Mouse (Mus musculus) WW6 (cell line): ENCODE results near the gene Eif4h.
"Not testable (repeated sequence)": the region's sequence is repeated elsewhere in the genome, so short reads cannot be mapped to it uniquely, and the experiment has no call there.

ENCODE experiments used
- DNase-seq: peaks from one replicate; pipeline ENCODE4 v3.0.0-alpha.2; 2013; ENCODE audit warnings: low read depth, low spot score

Eif4h gene

DNA sequence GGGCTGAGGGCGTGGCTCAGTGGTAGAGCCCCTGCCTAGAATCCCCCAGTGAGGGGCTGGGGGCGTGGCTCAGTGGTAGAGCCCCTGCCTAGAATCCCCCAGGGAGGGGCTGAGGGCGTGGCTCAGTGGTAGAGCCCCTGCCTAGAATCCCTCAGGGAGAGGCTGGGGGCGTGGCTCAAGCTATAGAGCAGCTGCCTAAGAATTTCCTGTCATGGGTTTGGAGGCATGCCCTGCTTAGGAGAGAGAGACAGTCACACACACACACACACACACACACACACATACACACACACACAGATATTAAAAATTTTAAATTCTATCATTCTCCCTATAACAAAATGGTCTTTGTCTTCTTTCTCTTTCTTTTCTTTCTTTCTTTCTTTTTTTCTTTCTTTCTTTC, 9.7 kb upstream of the Eif4h start:
- not testable (repeated sequence) for DNase-seq

- DNase-seq: no peak
These were observed 8.1 kb upstream of the Eif4h start for GRCm38 (mm10) chr5:134647394-134647793.

GRCm38 (mm10) chr5:134646461-134646860, 7.2 kb upstream of the Eif4h start:
- DNase-seq: no peak

GRCm38 (mm10) chr5:134644643-134645118, 5.4 kb upstream of the Eif4h start:
- no peak for DNase-seq

- no peak for DNase-seq
These were observed 4.8 kb upstream of the Eif4h start for GRCm38 (mm10) chr5:134644121-134644520.

DNA sequence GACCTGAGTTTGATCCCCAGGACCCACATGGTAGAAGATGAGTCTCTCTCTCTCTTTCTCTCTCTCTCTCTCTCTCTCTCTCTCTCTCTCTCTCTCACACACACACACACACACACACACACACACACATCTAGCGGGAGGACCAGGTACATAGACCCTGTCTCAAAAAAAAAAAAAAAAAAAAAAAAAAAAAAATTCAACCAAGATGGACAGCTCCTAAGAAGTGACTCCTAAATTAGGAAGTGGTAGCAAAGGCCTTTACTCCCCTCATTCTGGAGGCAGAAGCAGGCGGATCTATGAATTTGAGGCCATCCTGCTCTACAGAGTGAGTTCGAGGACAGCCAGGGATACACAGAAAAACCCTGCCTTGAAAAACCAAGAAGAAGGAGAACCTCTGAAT, 1.1 kb upstream of the Eif4h start:
- DNase-seq: no peak

DNA sequence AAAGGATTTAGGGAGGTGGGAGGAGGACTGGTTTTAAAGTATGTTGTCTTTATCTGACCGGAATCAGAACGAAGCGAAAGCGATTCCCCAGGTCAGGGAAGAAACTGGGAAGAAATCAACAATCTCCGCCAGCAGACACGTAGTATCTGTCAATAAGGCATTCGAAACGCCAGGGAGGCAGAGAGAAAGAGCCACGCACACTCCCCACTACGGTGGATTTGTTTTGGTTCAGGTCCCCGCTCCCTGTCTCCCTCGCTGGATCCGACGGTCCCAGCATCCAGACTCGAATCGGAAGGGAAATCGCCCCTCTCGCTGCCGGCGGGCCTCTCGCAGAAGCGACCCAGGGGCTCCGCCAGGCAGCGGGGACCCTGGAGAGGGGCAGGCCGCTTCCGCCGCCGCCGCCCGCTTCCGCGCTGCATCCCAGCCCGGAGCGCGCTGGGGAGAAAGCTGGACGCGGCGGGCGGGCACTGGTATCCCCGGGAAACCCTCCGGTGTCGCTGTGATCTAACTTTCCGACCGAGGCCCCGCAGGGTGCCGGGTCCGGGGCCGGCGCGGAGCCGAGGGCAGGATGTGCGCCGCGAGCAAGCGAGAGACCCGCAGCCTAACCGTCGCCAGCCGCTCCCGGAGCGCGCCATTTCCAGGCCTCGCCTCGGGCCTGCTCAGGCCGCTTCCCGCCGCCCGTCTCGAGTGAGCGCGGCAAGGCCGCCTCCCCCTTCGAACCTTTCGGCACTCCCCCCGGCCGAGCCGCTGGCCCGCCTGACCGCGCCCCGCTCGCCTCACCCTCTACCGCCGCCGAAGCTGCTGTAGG, 625 bp downstream of the Eif4h start:
- DNase-seq: no peak

DNA sequence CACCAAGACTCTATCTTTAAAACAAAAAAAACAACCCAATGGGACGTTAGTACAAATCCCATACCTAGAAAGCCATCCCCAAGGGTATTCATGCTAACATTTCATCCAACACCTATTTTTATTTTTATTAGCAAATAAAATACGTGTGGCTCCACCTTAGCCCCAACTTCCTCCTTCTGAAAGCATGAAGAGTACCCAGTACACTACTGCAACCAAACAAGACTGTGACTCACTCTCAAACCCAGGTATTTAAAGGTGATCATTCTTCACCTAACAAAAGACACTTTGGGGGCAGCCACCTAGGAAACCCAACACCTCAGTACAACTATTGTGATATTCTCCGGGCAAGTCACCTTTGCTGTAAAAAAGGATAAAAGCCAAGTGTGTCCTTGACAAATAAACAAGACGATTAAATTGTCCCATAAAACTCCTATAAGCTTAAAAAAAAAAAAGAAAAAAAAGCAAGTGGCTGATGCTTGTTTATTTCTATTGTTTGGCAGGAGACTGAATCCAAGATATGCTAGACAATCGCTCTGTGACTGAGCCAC, 1.4 kb downstream of the Eif4h start:
- no peak for DNase-seq

DNA sequence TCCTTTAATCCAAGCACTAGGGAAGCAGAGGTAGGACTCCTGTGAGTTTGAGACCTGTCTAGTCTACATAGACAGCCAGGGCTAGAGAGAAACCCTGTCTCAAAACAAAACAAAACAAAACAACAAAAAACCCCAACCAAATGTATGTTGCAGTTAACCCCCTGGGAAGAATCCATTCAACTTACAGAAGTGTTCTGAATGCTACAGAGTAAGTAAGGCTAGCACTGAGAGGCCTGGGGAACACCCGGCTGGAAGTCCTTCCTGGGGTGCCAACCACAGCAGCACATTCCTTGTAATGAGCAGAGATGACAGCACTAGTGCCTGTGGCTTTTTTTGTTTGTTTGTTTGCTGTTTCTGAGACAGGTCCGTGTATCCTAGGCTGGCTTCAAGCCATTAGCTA, 6.4 kb downstream of the Eif4h start:
- DNase-seq: no peak

- DNase-seq: no peak
These were observed 8.5 kb downstream of the Eif4h start for GRCm38 (mm10) chr5:134630835-134631234.

- no peak for DNase-seq
These were observed 9.8 kb downstream of the Eif4h start for GRCm38 (mm10) chr5:134629508-134629907.

DNA sequence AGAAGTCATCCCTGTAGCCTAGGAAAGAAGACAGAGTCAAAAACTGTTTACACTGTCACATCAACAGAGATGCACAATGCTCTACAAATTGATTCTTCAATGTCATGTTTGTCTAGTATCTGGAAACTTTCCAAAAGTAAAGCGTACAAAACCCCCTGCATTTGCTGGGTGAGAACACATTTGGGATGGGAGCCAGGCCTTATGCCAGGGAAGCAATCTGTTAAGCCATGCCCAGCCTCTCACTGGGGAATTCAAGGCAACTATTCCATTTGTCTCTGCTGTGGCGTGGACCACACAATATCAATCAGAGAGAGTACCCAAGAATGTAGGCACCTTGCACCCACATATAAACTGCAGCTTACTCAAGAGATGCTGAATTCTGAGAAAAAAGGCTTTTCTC, 17.2 kb downstream of the Eif4h start:
- no peak for DNase-seq

- DNase-seq: no peak
These were observed 18.1 kb downstream of the Eif4h start for GRCm38 (mm10) chr5:134621099-134621640.

GRCm38 (mm10) chr5:134620457-134620856, 18.8 kb downstream of the Eif4h start:
- no peak for DNase-seq

GRCm38 (mm10) chr5:134617071-134617470, 22.2 kb downstream of the Eif4h start:
- DNase-seq: no peak

GRCm38 (mm10) chr5:134615780-134616179, 23.5 kb downstream of the Eif4h start:
- no peak for DNase-seq

DNA sequence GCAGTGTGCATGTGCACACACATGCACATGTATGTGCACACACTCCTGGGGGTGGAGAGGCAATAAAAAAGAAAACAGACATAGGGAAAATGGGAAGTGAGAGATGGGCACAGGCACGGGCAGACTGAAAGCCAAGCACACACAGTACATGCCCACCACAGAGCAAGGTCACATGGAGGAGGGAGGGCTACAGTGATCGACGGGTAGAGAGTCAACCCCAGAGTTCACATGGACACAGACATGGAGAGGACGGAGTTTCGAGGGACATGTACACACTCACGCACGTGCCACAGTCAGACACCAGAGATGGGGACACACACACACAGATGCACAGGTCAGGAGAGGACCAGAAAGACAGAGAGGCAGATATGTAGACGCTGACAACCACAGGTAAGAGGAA, 23.9 kb downstream of the Eif4h start:
- DNase-seq: no peak

GRCm38 (mm10) chr5:134614802-134615201, 24.5 kb downstream of the Eif4h start, which contains the start of gene Lat2:
Gene Lat2, minus strand, starts transcription at chr5:134615025.
- no peak for DNase-seq

GRCm38 (mm10) chr5:134614296-134614695, 25.0 kb downstream of the Eif4h start:
- DNase-seq: no peak

DNA sequence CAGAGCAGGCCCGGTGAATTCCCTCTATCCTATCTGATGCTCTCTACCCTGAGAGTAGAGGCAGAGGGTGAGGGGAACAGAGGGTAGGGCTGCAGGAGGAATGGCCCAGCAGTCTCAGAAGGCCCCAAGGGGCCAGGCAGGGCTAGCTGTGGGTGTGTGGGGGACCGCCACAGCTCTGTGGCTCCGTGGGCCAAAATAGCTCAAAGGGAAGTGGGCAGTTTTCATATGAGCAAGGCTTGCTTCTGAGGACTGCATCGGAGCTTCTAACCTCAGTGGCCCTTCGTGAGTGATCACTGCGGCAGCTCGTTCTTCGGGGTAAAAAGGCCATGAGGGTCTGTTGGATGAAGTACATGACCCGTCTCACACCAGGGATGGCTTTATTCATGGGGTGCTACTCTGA, 25.6 kb downstream of the Eif4h start:
- no peak for DNase-seq

DNA sequence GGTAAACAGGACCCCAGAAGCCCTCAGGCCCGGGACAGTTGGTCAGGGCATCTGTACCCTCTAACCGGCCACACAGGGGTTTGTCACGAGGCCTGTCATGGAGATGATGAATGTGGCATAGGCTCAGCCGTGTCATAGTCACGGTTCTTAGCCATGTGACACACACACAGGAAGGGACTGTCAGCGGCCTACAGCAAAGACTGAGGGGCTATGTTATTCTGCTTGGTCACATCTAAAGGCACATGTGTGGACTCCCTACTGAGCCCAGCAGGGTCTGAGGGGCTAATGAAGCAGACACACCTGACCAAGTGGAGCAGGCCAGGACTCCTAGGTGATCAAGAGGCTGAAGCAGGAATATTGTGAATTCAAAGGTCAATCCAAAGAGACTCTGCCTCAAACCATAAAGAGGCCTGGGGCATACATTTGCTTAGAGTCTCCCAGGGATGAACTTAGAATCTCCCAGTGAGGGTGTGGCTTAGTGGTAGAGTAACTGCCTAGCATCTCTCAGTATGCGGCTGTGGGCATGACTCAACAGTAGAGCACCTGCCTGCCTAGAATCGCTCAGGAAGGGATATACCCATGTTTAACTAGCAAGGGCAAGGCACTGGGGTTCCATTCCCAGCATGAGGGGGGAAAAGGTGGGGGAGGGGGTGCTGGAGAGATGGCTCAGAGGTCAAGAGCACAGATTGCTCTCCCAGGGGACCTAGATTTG, 27.3 kb downstream of the Eif4h start:
- DNase-seq: no peak

GRCm38 (mm10) chr5:134609916-134610643, 29.2 kb downstream of the Eif4h start:
- no peak for DNase-seq
